Mouse (Mus musculus) forebrain, embryonic 13.5 days (tissue): ENCODE measurements at regions not wholly inside any gene's neighbourhood (a gene's known extent, or its start where the extent isn't known, plus 50 kb on each side); places are given as distances from the start of the nearest gene placed in this dataset.
"Not testable (repeated sequence)": the region's sequence is repeated elsewhere in the genome, so short reads cannot be mapped to it uniquely, and the experiment has no call there.

ENCODE experiments used
- ATAC-seq: fragments of 200-750 bp; cut with Nextera tagmentation; 2 replicates; pipeline ENCODE4 v1.8.0; 2017
- H3K27ac ChIP-seq: fragments of 300-500 bp; sonication (generic); 2 replicates; pipeline ENCODE4 v1.5.1; 2015; ENCODE audit warnings: inconsistent platforms, mild to moderate bottlenecking, moderate library complexity
- H3K27me3 ChIP-seq: fragments of 300-500 bp; sonication (generic); 2 replicates; pipeline ENCODE4 v1.6.1; 2015; ENCODE audit warnings: mild to moderate bottlenecking, inconsistent platforms
- H3K36me3 ChIP-seq: fragments of 300-500 bp; sonication (generic); 2 replicates; pipeline ENCODE4 v1.6.1; 2015; ENCODE audit warnings: mild to moderate bottlenecking, inconsistent platforms; ENCODE audit not compliant: poor library complexity, severe bottlenecking
- H3K4me1 ChIP-seq: fragments of 300-500 bp; sonication (generic); 2 replicates; pipeline ENCODE4 v1.6.1; 2015; ENCODE audit warnings: inconsistent platforms
- H3K4me2 ChIP-seq: fragments of 300-500 bp; sonication (generic); 2 replicates; pipeline ENCODE4 v1.6.1; 2015; ENCODE audit warnings: inconsistent platforms, mild to moderate bottlenecking, moderate library complexity
- H3K4me3 ChIP-seq: fragments of 300-500 bp; sonication (generic); 2 replicates; pipeline ENCODE4 v1.5.1; 2015; ENCODE audit warnings: mild to moderate bottlenecking, inconsistent platforms
- H3K9ac ChIP-seq: fragments of 300-500 bp; sonication (generic); 2 replicates; pipeline ENCODE4 v1.6.1; 2015; ENCODE audit warnings: mild to moderate bottlenecking, inconsistent platforms
- H3K9me3 ChIP-seq: fragments of 300-500 bp; sonication (generic); replicated peaks from 2 replicates; pipeline ENCODE4 v1.6.1; 2016; ENCODE audit warnings: inconsistent platforms
- WGBS: fragments of 180-500 bp; shearing (Covaris S2); methylation state at CpG from one replicate; pipeline ENCODE4 v1.1.7; 2015; 5-methylcytosine and 5-hydroxymethylcytosine counted together

GRCm38 (mm10) chr17:31753113-31753858 is 75.7 kb downstream of the Cryaa start:
- Histone ChIP-seq H3K27ac (no peak overlapping the region), H3K4me3 (no peak overlapping the region), H3K4me2 (no peak overlapping the region), H3K9me3 (peaks cover 4% of the 10 kb centered on the region; the same call in 1 of the 2 replicates), H3K9ac (no peak overlapping the region), H3K36me3 (no peaks in the 10 kb centered on the region), H3K4me1 (0 out of 2 replicates have a peak, but pooled peaks cover 8% of the 10 kb centered on the region), H3K27me3 (no peaks in the 10 kb centered on the region)
- 66% methylated on average over 9 of the region's 9 CpGs for WGBS
- no peak for ATAC-seq

GRCm38 (mm10) chr17:31753859-31754229 is 76.2 kb downstream of the Cryaa start:
- H3K9ac ChIP-seq = no peak overlapping the region
- ATAC-seq = no peak
- no peaks in the 10 kb centered on the region for H3K27me3 ChIP-seq
- no peaks in the 10 kb centered on the region for H3K36me3 ChIP-seq
- no peak overlapping the region for H3K4me2 ChIP-seq
- 0 out of 2 replicates have a peak, but pooled peaks cover 8% of the 10 kb centered on the region for H3K4me1 ChIP-seq
- WGBS = 61% methylated on average over 4 of the region's 4 CpGs
- H3K27ac ChIP-seq = no peak overlapping the region
- H3K4me3 ChIP-seq = no peak overlapping the region
- H3K9me3 ChIP-seq = peaks cover 4% of the 10 kb centered on the region; the same call in 1 of the 2 replicates

GRCm38 (mm10) chr17:31760465-31760864 is 82.9 kb downstream of the Cryaa start:
- 95% methylated on average over 2 of the region's 2 CpGs for WGBS
- Histone ChIP-seq H3K9ac (no peak overlapping the region), H3K4me2 (no peak overlapping the region), H3K4me3 (no peak overlapping the region), H3K9me3 (peaks cover 4% of the 10 kb centered on the region; the same call in 1 of the 2 replicates), H3K36me3 (no peaks in the 10 kb centered on the region), H3K4me1 (peaks cover 2% of the 10 kb centered on the region; the same call in 1 of the 2 replicates), H3K27me3 (no peaks in the 10 kb centered on the region), H3K27ac (no peak overlapping the region)
- ATAC-seq = no peak

GRCm38 (mm10) chr17:31763078-31763477 is 85.5 kb downstream of the Cryaa start:
- ATAC-seq = no peak

GRCm38 (mm10) chr17:31766779-31767697 is 88.6 kb downstream of the Sik1 start:
- peaks cover 9% of the 10 kb centered on the region; the same call in 1 of the 2 replicates for H3K9me3 ChIP-seq
- peak; percentile 94 for ATAC-seq
- peaks cover 35% of the 10 kb centered on the region for H3K4me1 ChIP-seq
- H3K27me3 ChIP-seq = no peaks in the 10 kb centered on the region
- peak overlapping the region; percentile 6; the same call in 1 of the 2 replicates for H3K4me3 ChIP-seq
- H3K9ac ChIP-seq = peak overlapping the region; percentile 50
- H3K36me3 ChIP-seq = no peaks in the 10 kb centered on the region
- peak overlapping the region; percentile 98 for H3K27ac ChIP-seq
- 15% methylated on average over 25 of the region's 25 CpGs for WGBS
- H3K4me2 ChIP-seq = peak overlapping the region; percentile 37

More at GRCm38 (mm10) chr17:31763078-31763477, 85.5 kb downstream of the Cryaa start:
- no peaks in the 10 kb centered on the region for H3K36me3 ChIP-seq
- H3K4me2 ChIP-seq = no peak overlapping the region
- WGBS = 55% methylated on average over 5 of the region's 5 CpGs
- H3K9me3 ChIP-seq = no peaks in the 10 kb centered on the region
- H3K27ac ChIP-seq = no peak overlapping the region
- no peak overlapping the region for H3K9ac ChIP-seq
- no peak overlapping the region for H3K4me3 ChIP-seq
- peaks cover 27% of the 10 kb centered on the region for H3K4me1 ChIP-seq
- no peaks in the 10 kb centered on the region for H3K27me3 ChIP-seq

- no peak overlapping the region for H3K4me3 ChIP-seq
- 50% methylated on average over 9 of the region's 9 CpGs for WGBS
These were observed 83.3 kb downstream of the Sik1 start for GRCm38 (mm10) chr17:31772201-31772820.

GRCm38 (mm10) chr17:31773882-31774281 is 81.7 kb downstream of the Sik1 start:
- H3K9ac ChIP-seq, H3K4me3 ChIP-seq, H3K27me3 ChIP-seq, H3K4me2 ChIP-seq, H3K27ac ChIP-seq, H3K9me3 ChIP-seq, ATAC-seq, H3K36me3 ChIP-seq: not testable (repeated sequence)
- peaks cover 24% of the 10 kb centered on the region for H3K4me1 ChIP-seq

More at GRCm38 (mm10) chr17:31772201-31772820, 83.3 kb downstream of the Sik1 start:
- no peak overlapping the region; the same call in 1 of the 2 replicates for H3K27ac ChIP-seq
- H3K36me3 ChIP-seq = no peaks in the 10 kb centered on the region
- H3K4me2 ChIP-seq = no peak overlapping the region
- H3K9ac ChIP-seq = no peak overlapping the region
- H3K9me3 ChIP-seq = peaks cover 9% of the 10 kb centered on the region; the same call in 1 of the 2 replicates
- peaks cover 28% of the 10 kb centered on the region for H3K4me1 ChIP-seq
- no peaks in the 10 kb centered on the region for H3K27me3 ChIP-seq
- no peak for ATAC-seq

- Histone ChIP-seq H3K36me3 (no peaks in the 10 kb centered on the region), H3K27me3 (no peaks in the 10 kb centered on the region), H3K9me3 (peaks cover 9% of the 10 kb centered on the region; the same call in 1 of the 2 replicates), H3K4me1 (peaks cover 26% of the 10 kb centered on the region), H3K4me2 (no peak overlapping the region), H3K4me3 (no peak overlapping the region), H3K9ac (no peak overlapping the region), H3K27ac (no peak overlapping the region)
- ATAC-seq = no peak
- 94% methylated on average over 4 of the region's 5 CpGs for WGBS
These were observed 80.6 kb downstream of the Sik1 start for GRCm38 (mm10) chr17:31775037-31775436.

- H3K4me1 ChIP-seq = peaks cover 26% of the 10 kb centered on the region
- H3K4me3 ChIP-seq = no peak overlapping the region
- no peak overlapping the region for H3K4me2 ChIP-seq
- 92% methylated on average over 3 of the region's 3 CpGs for WGBS
- H3K36me3 ChIP-seq = no peaks in the 10 kb centered on the region
- H3K27ac ChIP-seq = no peak overlapping the region
- 0 out of 2 replicates have a peak, but pooled peaks cover 3% of the 10 kb centered on the region for H3K9me3 ChIP-seq
- H3K9ac ChIP-seq = no peak overlapping the region
- H3K27me3 ChIP-seq = no peaks in the 10 kb centered on the region
- ATAC-seq = no peak
These were observed 79.6 kb downstream of the Sik1 start for GRCm38 (mm10) chr17:31775966-31776365.

- Histone ChIP-seq H3K36me3 (no peaks in the 10 kb centered on the region), H3K27ac (peak overlapping the region; percentile 61), H3K27me3 (no peaks in the 10 kb centered on the region), H3K4me1 (peaks cover 23% of the 10 kb centered on the region), H3K4me2 (no peak overlapping the region), H3K4me3 (no peak overlapping the region), H3K9me3 (no peaks in the 10 kb centered on the region), H3K9ac (no peak overlapping the region)
- WGBS = 62% methylated on average over 9 of the region's 9 CpGs
- peak; percentile 75 for ATAC-seq
These were observed 78.5 kb downstream of the Sik1 start for GRCm38 (mm10) chr17:31776949-31777607.

- peak overlapping the region; percentile 61 for H3K27ac ChIP-seq
- H3K4me3 ChIP-seq = no peak overlapping the region
- no peaks in the 10 kb centered on the region for H3K9me3 ChIP-seq
- peaks cover 19% of the 10 kb centered on the region for H3K4me1 ChIP-seq
- no peak overlapping the region for H3K4me2 ChIP-seq
- H3K27me3 ChIP-seq = no peaks in the 10 kb centered on the region
- WGBS = 82% methylated on average over 5 of the region's 5 CpGs
- H3K36me3 ChIP-seq = no peaks in the 10 kb centered on the region
- no peak for ATAC-seq
- no peak overlapping the region for H3K9ac ChIP-seq
These were observed 77.9 kb downstream of the Sik1 start for GRCm38 (mm10) chr17:31777751-31778150.
